Mouse (Mus musculus) urinary bladder, postnatal 4 days (tissue): ENCODE data around the gene Il18rap.
"Not testable (repeated sequence)": the region's sequence is repeated elsewhere in the genome, so short reads cannot be mapped to it uniquely, and the experiment has no call there.

Experiments used
- DNase-seq, 2 experiments: peaks; one replicate each; pipeline ENCODE4 v3.0.0; 2021 to 2022; ENCODE audit warnings: low spot score in 2 of 2

The Il18rap gene

DNA sequence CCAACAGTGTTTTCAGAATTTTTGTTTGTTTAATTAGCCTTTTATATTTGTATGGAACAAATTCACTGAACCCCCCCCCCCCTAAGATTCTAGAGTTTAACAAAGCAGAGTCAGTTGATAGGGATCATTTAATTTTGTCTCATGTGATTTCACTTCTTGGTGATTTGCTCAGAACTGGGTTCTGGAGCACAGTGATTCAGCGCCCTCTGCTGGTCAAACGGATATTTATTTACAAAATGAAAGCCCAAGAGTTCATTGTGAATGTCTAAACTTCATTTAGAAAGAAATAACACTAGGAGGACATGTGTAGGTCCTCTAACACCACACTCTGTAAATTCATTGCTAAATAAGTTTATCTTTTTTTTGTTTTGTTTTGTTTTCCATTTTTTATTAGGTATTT lies 29.5 kb downstream of the Il18rap start:
- DNase-seq = peak in 1 of 2 experiments; percentile 64

DNA sequence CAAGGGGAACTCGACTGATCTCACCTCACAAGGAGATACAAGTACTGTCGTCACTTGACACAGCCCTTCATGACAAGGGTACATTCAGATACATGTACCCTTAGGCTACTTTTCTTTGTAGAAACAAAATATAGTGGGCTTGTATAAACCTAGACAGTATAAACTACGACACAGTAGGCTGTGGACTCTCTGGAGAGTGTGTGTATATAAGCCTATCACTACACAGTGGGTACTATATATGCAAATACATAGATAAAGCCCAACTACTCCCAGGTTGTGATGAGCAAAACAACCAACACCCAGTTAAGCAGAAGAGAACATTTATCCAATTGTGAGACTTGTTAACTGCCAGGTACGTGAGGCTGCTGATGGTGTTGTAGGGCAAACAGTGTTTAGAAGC lies 31.5 kb downstream of the Il18rap start:
- no peak for DNase-seq

DNA sequence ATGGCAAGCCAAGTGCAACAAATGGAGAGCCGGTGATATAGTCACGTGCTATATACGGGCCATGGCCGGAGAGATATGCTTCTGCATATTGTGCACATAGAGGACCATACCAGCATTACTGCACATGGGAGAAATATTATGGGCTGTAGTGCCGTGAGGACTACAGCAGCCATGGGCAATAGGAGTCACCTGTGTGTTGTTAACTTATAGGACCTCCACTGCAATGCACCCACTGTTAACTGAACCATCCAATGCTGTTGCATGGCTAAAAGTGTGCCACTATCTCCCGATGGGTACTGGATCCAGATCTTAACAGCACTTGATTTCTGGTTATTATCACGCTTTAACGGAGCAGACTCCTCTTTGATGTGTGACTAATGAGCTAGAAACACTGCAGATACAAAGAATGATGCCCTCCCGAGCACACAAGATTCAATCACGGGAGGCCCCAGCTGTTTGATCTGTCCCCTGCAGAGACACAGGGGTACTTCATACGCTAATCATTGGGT lies 32.0 kb downstream of the Il18rap start:
- no peak for DNase-seq

DNA sequence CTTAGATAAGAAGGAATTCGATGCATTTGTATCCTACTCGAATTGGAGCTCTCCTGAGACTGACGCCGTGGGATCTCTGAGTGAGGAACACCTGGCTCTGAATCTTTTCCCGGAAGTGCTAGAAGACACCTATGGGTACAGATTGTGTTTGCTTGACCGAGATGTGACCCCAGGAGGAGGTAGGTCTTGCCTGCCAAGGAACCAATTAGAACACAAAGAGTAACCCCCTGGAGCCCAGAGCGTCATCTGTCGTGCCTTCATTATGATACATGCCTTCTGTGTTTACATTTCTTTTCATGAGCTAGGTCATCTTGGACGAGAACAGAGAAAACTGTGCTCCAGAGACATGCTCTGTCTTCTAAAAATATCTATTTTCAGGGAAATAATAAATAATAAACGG lies 32.6 kb downstream of the Il18rap start:
- no peak for DNase-seq

DNA sequence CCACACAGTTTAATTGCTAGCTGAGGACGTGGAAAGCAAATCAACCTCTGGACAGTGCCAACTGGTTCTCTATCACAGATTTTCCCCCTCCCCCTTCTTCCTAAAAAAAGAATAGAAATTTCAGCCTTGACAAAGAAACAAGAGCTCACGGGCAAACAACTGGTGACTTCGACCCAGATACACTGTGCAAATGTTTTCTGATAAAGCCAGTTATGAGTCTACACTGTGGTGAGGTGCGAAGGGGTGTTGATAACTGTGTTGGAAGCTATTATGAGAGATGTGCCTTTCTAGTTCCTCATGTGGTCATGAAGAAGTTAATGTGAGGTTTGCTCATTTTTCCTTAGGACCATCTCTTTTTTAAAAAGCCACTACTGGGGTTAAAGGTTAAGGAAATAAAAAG lies 54.2 kb downstream of the Il18rap start:
- DNase-seq = no peak

DNA sequence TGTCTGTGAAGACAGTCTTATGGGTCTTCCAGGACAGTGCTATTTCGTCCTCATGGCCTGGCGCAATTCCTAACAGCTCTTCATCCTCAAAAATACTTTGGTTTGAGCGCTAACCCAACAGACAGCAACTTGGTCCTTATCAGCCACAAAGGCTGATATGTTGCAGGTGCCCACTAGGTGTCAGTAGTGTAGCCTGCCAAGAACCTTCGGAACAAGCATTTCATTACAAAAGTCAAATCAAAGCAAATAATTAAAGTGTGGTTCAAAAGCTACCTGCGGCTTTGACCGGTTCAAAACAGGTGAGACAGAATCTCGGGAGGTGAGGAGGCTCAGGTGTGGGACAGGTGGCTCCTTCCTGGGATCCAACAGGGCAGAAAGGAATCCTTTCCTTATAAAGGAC lies 64.6 kb downstream of the Il18rap start, which contains the start of gene Slc9a4:
Slc9a4 (plus strand) TSS at position 298 of the 400 bp plus-strand sequence.
- DNase-seq = no peak

DNA sequence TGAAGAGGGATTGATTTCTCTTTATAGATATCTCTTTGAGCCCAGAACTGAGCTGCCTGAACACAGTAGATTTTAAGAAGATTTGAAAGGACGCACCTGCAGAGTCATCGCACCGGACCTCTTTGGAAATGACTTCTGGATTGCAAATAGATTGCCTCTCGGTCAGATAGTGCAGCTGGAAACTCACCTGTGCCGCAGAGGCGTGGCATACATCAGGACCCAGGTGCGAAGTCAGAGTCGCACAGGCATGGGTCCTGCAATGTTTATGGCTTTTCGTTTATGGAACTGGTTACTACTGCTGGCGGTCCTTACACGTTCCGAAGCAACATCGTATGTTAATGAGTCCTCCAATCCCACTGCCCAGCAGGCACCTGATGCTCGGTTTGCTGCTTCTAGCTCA lies 65.1 kb downstream of the Il18rap start:
- DNase-seq = no peak

DNA sequence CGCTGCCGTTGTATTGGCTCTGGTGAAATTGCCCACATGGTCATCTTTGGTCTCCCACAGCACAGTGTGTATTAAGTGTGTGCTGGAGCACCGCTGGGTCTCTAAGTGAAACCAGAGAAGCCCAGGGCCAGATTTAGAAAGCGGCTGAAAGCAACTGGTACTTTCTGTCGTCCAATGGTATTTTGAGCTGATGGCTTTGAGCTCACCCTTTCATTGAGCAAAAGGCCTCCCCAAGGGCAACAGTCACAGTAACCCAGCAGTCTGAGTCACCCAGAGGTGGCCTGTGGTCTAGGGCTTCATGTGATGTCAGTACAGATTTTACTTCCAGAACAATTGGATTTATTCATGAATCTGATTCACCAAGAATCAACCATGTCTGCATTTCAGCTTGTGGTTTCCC lies 71.6 kb downstream of the Il18rap start:
- DNase-seq = no peak

DNA sequence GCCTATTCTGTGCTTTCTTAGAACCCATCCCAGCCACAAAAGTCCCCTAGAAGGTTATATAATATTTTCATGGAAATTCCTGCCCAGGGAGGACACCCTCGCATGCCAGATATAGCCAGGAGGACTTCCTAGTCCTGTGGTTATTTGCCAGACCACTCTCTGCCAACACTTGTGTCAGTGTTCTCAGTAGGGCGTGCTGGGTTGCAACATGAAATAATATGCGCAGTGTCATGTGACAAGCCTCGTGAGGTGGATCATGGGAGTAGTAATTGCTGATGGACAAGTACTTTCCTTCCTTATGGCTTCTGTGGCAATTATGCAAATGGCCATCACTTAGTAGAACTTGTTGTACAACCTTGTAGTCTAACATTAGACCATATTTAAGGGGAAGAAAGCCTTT lies 75.8 kb downstream of the Il18rap start:
- no peak for DNase-seq

DNA sequence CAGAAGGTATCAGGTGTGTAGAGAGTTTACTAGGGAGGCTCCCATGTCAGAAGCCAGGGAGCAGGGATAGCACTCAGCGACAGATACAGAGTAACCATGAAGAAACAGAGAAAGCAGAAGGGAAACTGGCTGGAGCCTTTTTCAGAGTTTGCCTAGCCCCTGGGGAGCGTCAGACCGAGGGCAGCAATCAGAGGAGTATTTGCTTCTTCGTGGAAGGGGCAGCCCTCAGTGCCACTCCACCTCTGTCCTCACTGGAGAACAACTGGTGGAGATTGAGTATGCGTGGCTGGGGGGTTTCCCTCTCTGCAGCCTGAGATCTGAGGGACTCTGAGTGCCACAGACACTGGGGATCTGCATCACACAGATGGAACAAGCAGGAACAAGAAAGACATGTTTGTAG lies 82.7 kb downstream of the Il18rap start:
- no peak for DNase-seq

DNA sequence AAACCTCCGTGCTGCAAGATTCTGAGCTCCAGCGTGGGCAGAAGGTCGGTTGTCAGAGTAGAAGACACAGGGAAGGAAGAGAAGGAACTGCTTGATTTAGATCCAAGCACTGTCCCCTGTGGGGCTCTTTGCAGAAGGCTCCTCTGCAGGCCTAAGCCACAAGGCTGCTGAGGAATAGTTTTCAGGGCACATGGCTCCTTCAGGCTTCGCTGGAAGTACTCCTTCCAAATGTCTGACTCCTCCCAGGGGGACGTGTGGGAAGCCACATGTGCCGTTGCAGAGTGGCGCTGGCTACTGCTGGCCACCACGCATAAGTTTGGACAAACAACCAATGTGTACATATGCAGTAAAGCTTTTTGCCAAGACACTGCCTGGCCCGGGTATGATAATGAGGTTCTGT lies 84.5 kb downstream of the Il18rap start:
- not testable (repeated sequence) for DNase-seq

DNA sequence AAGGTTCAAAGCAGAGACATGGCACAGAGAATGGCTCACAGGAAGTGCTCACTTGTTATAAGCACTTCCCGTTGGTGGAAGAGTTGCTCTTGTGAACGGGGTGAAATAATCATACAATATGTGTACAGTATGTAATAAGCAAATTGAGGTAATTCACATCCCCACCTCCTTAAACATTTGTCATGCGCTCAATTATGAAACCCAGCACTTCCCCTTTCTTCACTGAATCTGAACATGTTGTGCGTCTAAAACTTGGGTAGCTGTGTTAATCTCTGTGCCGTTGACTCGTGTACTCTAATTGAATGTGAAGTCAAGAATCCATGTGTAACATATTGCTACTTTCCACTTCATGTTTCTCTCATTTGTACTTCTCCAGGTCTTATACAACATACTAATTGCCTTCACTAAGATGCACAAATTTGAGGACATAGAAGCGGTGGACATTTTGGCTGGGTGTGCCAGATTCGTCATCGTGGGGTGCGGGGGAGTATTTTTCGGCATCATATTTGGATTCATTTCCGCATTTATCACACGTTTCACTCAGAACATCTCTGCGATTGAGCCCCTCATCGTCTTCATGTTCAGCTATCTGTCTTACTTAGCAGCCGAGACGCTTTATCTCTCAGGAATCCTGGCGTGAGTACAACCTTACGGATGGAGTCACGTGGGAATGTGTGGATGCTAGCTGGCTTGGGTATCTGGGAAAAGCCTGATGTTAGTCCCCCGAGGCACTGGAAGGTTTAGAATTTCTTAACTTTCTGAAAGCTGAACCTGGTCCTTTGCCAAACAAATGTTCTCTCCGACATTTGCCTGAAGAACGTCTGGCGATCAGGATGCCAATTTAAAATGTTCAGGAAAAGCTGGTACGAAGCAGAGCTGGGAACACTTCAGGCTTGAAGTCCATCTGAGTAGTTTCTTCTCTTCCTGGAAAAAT lies 85.5 kb downstream of the Il18rap start:
- no peak for DNase-seq
